Mouse (Mus musculus): ENCODE measurements around the gene Rgs7bp. TPM values are rescaled to one million over a fixed set of nuclear protein-coding genes. Genes with fewer than 3 reads are reported as not detected.

Rgs7bp gene
- polyA plus RNA-seq, 1 experiment = 0.91 TPM

DNA sequence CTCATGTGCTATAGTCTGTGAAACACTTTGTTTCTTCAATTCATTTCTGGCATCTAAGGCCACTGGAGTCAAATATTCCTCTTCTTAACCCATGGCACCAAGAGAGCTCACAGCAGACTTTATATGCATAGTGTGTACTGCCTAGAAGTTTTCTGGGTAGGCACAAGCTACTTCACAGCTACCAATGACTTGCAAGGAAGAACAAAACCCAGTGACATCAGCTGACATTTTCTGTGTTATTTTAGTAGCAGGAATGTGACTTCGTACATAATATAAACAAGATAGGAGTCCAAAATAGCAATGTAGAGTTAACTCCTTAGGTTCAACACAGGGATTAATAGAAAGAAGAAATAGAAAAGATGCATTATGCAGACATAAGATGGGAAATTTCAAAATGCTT is 76.6 kb downstream of the Rgs7bp start:
- no peaks in the 10 kb centered on the region for H3K4me1 ChIP-seq (ENCODE audit: control insufficient read depth, insufficient read depth, insufficient read length, low read length)
- H3K27ac ChIP-seq (replicated peaks; ENCODE audit: low read depth, low read length) = no peak overlapping the region
- no peak overlapping the region for H3K4me3 ChIP-seq (ENCODE audit: insufficient read depth, low read depth, low read length)

GRCm38 (mm10) chr13:104967486-104967885 is 87.2 kb downstream of the Rgs7bp start:
- H3K27ac ChIP-seq (replicated peaks; ENCODE audit: low read depth, low read length) = no peak overlapping the region
- H3K4me1 ChIP-seq (ENCODE audit: control insufficient read depth, insufficient read depth, insufficient read length, low read length) = no peaks in the 10 kb centered on the region
- no peak overlapping the region for H3K4me3 ChIP-seq (ENCODE audit: insufficient read depth, low read depth, low read length)

DNA sequence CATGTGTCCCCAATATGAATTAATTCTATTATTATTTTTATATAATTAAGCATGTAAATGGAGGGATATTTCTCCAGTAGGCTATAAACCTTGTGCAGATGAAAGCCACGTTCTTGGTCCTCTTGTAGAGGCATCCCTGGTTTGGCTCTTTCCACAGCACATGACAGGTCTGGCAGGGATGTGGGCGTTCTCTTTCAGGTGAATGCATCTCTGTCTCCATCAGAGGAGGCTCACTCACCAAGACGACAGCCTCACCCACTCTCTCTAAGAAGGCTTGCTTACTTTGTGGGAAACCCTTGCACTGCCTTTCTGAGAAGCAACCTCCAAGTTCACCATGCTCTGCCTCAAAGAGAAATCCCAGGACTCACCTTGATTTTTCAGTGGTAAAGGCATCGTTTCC is 91.0 kb downstream of the Rgs7bp start:
- H3K4me1 ChIP-seq (ENCODE audit: control insufficient read depth, insufficient read depth, insufficient read length, low read length) = no peaks in the 10 kb centered on the region
- no peak overlapping the region for H3K4me3 ChIP-seq (ENCODE audit: insufficient read depth, low read depth, low read length)
- no peak overlapping the region for H3K27ac ChIP-seq (replicated peaks; ENCODE audit: low read depth, low read length)

DNA sequence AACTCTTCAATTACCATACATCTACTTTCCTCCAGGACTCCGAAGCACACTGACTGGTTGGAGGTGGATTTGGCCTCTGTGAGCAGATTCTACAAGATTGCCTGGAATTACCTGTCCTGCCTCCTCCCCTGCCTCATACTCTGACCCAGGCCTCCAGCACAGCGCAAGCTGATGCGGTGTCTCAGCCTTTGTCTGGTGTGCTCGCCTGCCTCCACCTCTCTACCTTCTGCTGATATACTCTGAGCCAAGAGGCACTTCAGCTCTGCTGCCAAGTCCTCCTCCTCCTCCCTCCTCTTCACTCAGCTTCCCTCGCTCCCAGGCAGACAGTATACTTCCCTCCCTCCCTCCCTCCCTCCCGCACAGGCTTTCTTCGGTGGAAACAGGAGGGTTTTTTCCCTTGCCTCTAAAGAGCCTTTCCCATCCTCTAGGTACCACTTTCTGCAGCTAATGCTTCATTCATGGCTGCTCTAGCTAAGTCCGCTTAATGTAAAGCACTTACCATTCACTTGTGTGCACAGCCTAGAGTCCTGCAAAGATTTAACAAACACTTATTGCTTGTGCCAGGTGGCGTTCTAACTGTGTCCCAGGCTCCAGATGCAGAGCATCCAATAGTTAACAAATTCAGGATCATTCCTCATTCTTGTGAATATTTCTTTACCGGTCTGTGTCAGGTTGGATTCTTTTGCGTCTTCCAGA is 91.9 kb downstream of the Rgs7bp start:
- Histone ChIP-seq H3K27ac (replicated peaks; ENCODE audit: low read depth, low read length) (no peak overlapping the region), H3K4me1 (ENCODE audit: control insufficient read depth, insufficient read depth, insufficient read length, low read length) (no peaks in the 10 kb centered on the region), H3K4me3 (ENCODE audit: insufficient read depth, low read depth, low read length) (no peak overlapping the region)

DNA sequence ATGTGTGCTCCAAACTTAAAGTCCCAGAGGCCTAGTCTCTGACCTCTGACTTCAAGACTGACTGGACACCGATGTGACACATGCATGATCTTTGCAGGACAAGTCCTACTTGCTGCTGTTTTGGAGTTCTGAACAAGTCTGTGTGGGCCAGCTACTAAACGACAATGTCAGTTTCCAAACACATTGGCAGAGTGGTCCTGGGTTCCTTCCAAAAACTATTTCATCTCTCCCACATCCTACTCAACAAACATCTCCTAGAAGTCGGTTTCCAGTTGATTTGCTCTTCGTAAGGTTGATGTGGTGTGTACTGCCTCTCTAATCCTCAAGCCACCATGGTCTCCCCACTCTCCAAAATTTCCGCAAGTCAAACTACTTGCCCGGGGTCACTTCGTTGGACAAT is 92.6 kb downstream of the Rgs7bp start:
- Histone ChIP-seq H3K27ac (replicated peaks; ENCODE audit: low read depth, low read length) (no peak overlapping the region), H3K4me3 (ENCODE audit: insufficient read depth, low read depth, low read length) (no peak overlapping the region), H3K4me1 (ENCODE audit: control insufficient read depth, insufficient read depth, insufficient read length, low read length) (no peaks in the 10 kb centered on the region)

GRCm38 (mm10) chr13:104960951-104961715 is 93.6 kb downstream of the Rgs7bp start:
- Histone ChIP-seq H3K4me1 (ENCODE audit: control insufficient read depth, insufficient read depth, insufficient read length, low read length) (no peaks in the 10 kb centered on the region), H3K27ac (replicated peaks; ENCODE audit: low read depth, low read length) (no peak overlapping the region), H3K4me3 (ENCODE audit: insufficient read depth, low read depth, low read length) (no peak overlapping the region)

DNA sequence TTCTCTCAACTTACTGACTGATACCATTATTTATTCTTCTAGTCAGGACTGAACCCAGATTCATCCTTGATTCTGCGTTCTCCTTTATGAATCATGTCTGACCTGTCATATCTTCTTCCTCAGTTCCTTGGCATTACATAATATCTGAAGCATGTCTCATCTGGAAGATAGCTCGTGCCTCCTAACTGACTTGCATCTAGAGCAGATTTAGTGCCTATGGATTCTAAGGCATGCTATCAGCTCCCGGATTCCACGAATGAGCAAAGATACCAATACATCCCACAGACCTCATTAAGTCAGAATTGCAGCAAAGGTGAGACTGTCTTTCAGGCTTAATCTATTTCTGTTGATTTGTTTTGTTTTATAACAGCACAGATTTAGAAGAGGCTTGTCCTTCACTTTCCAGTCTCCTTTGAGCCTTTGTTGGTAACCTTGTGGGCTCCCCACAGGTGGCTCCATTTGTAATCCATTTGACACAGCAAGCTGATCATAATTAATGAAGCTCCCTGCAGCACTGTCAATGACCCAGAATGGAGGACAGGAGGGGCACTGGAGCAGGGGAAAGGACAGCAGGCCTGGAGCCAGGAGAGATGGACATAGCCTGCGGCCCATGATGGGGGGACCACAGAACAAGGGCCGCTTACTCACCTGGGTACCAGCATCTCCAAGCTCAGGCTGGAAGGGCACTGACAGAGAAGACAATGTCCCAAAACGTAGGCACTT is 94.4 kb downstream of the Rgs7bp start:
- no peak overlapping the region for H3K4me3 ChIP-seq (ENCODE audit: insufficient read depth, low read depth, low read length)
- H3K27ac ChIP-seq (replicated peaks; ENCODE audit: low read depth, low read length) = no peak overlapping the region
- H3K4me1 ChIP-seq (ENCODE audit: control insufficient read depth, insufficient read depth, insufficient read length, low read length) = no peaks in the 10 kb centered on the region

DNA sequence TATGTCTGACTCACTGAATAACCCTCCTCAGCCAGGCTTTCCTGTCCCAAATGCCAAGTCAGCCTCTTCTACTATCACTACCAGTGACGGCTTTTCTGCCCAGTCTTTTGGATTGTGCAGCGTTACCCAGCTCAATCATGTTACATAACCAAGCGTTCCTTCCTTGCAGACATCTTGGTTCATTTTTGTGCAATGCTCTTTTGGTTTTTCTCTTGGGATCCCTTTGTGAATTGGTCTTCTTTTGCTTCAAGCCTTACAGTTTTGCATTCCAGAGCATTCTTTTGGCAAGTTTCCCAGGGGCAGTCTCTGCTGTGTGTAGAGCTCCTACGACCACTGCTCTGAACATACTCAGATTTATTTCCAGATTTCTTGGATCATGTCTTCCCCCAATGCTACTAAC is 95.0 kb downstream of the Rgs7bp start:
- no peaks in the 10 kb centered on the region for H3K4me1 ChIP-seq (ENCODE audit: control insufficient read depth, insufficient read depth, insufficient read length, low read length)
- H3K27ac ChIP-seq (replicated peaks; ENCODE audit: low read depth, low read length) = no peak overlapping the region
- no peak overlapping the region for H3K4me3 ChIP-seq (ENCODE audit: insufficient read depth, low read depth, low read length)

- no peak overlapping the region for H3K27ac ChIP-seq (replicated peaks; ENCODE audit: low read depth, low read length)
- H3K4me3 ChIP-seq (ENCODE audit: insufficient read depth, low read depth, low read length) = no peak overlapping the region
Observed at GRCm38 (mm10) chr13:104947958-104948357, 106.8 kb downstream of the Rgs7bp start.

GRCm38 (mm10) chr13:104940483-104940882 is 114.2 kb downstream of the Rgs7bp start:
- no peak overlapping the region for H3K27ac ChIP-seq (replicated peaks; ENCODE audit: low read depth, low read length)
- no peak overlapping the region for H3K4me3 ChIP-seq (ENCODE audit: insufficient read depth, low read depth, low read length)
- no peaks in the 10 kb centered on the region for H3K4me1 ChIP-seq (ENCODE audit: control insufficient read depth, insufficient read depth, insufficient read length, low read length)

More at GRCm38 (mm10) chr13:104947958-104948357, 106.8 kb downstream of the Rgs7bp start:
- no peaks in the 10 kb centered on the region for H3K4me1 ChIP-seq (ENCODE audit: control insufficient read depth, insufficient read depth, insufficient read length, low read length)

- H3K27ac ChIP-seq (replicated peaks; ENCODE audit: low read depth, low read length) = no peak overlapping the region
- H3K4me3 ChIP-seq (ENCODE audit: insufficient read depth, low read depth, low read length) = no peak overlapping the region
- H3K4me1 ChIP-seq (ENCODE audit: control insufficient read depth, insufficient read depth, insufficient read length, low read length) = no peaks in the 10 kb centered on the region
Observed at GRCm38 (mm10) chr13:104939856-104940255, 114.9 kb downstream of the Rgs7bp start.

DNA sequence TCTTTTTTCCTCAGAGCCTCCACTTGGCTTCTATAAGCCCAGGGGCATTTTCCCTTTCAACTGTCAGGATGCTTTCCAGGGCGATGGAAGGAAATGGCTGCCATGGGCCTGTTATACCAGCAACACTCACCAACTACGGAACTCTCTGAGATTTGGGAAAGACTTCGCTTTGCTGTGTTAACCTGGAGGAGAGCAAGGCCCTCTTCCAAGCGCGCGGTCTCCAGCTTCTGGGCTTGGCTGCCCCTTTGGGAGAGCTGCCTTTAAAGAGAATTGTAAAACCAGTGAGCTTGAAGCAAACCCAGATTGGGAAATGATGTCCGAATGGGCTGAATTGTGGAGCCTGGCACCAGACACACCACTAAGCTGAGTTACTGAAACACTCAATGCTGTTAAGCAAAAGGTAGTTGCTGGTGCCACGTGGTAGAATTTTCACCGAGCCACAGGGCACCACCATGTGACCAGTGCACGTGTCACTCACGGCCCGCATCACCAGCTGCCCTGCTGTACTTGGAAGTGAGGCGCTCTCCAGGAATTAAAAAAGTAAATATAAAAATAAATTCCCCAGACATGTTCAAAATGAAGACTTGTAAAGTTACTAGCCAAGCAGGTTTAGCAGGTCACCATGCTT is 115.7 kb downstream of the Rgs7bp start:
- Histone ChIP-seq H3K4me1 (ENCODE audit: control insufficient read depth, insufficient read depth, insufficient read length, low read length) (no peaks in the 10 kb centered on the region), H3K4me3 (ENCODE audit: insufficient read depth, low read depth, low read length) (no peak overlapping the region), H3K27ac (replicated peaks; ENCODE audit: low read depth, low read length) (no peak overlapping the region)

DNA sequence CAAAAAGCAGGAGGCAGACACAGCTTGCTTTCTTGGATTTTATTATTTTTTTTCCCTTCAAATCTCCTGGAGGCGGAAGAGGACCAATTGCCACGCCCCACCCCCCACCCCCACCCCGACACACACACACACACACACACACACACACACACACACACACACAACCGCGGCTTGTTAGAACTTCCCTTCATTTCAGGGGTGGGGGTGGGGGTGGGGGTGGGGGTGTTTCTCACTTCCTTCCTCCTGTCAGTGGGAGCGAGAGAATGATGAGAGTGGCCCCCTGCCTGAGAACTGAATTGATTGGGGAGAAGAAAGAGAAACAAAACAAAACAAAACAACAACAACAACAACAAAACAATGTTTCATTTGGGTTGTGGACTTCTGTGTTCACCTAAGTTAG is 117.0 kb downstream of the Rgs7bp start:
- no peak overlapping the region for H3K27ac ChIP-seq (replicated peaks; ENCODE audit: low read depth, low read length)
- H3K4me1 ChIP-seq (ENCODE audit: control insufficient read depth, insufficient read depth, insufficient read length, low read length) = no peaks in the 10 kb centered on the region
- no peak overlapping the region for H3K4me3 ChIP-seq (ENCODE audit: insufficient read depth, low read depth, low read length)

GRCm38 (mm10) chr13:104936586-104936985 is 118.1 kb downstream of the Rgs7bp start:
- H3K4me3 ChIP-seq (ENCODE audit: insufficient read depth, low read depth, low read length) = no peak overlapping the region

More at GRCm38 (mm10) chr13:104936586-104936985, 118.1 kb downstream of the Rgs7bp start:
- Histone ChIP-seq H3K4me1 (ENCODE audit: control insufficient read depth, insufficient read depth, insufficient read length, low read length) (no peaks in the 10 kb centered on the region), H3K27ac (replicated peaks; ENCODE audit: low read depth, low read length) (no peak overlapping the region)

Data from brown adipose tissue, adult 24 weeks (tissue).